Mouse (Mus musculus): ENCODE results near the gene Vmn1r112. TPM values are rescaled to one million over a fixed set of nuclear protein-coding genes. Genes with fewer than 3 reads are reported as not detected.

The Vmn1r112 gene
- not detected in 4 replicates for total RNA-seq (2023; ENCODE audit: inconsistent age)

GRCm38 (mm10) chr7:20770885-20771284, at the start of gene Vmn1r112:
TSS of gene Vmn1r112 (plus strand) at chr7:20771185.

GRCm38 (mm10) chr7:20730524-20730923, 40.5 kb upstream of the Vmn1r112 start, which contains the start of gene Gm10668:
TSS of gene Gm10668 (minus strand) at chr7:20730624.

DNA sequence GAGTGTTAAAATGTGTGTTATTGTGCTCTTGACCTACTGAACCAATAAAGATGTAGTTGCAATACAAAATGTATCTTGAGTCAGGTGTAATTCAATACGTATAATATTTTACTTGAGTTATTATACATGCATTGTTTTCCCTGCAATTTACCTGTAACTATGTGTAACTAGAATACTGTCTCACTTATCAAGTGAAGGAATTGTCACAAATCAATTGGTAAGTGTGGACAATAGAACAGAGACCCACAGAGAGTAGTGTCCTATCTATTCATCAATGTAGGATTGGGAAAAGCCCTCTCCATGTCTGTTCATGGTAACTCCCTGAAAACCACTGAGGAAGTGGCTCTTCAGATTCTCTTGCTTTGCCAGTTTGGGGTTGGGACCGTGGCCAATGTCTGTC, 16.0 kb downstream of the Vmn1r112 start, which contains the start of gene Vmn1r113:
Gene Vmn1r113 (plus strand): TSS at position 301 of the 400 bp plus-strand sequence.

GRCm38 (mm10) chr7:20812086-20812485, 41.1 kb downstream of the Vmn1r112 start, which contains the start of gene Vmn1r114:
TSS of gene Vmn1r114 (minus strand) at chr7:20812186.

Other genes with a start within 250 kb of the Vmn1r112 start
- not detected in 4 replicates for gene Vmn1r104, start 237.3 kb upstream of the Vmn1r112 start, total RNA-seq (2023; ENCODE audit: inconsistent age)
- not detected in 4 replicates for gene Gm5726, start 225.4 kb upstream of the Vmn1r112 start, total RNA-seq (2023; ENCODE audit: inconsistent age)
- not detected in 4 replicates for gene Gm4141, start 194.9 kb upstream of the Vmn1r112 start, total RNA-seq (2023; ENCODE audit: inconsistent age)
- gene Gm4513, start 172.2 kb upstream of the Vmn1r112 start, total RNA-seq (2023; ENCODE audit: inconsistent age): not detected in 4 replicates
- not detected in 4 replicates for gene Vmn1r107, start 102.3 kb upstream of the Vmn1r112 start, total RNA-seq (2023; ENCODE audit: inconsistent age)
- gene Vmn1r111, start 68.0 kb upstream of the Vmn1r112 start, total RNA-seq (2023; ENCODE audit: inconsistent age): not detected in 4 replicates
- not detected in 4 replicates for gene Gm10668, start 40.6 kb upstream of the Vmn1r112 start, total RNA-seq (2023; ENCODE audit: inconsistent age)
- gene Vmn1r113, start 16.1 kb downstream of the Vmn1r112 start, total RNA-seq (2023; ENCODE audit: inconsistent age): not detected in 4 replicates
- not detected in 4 replicates for gene Vmn1r114, start 41.0 kb downstream of the Vmn1r112 start, total RNA-seq (2023; ENCODE audit: inconsistent age)
- gene Vmn1r115, start 73.8 kb downstream of the Vmn1r112 start, total RNA-seq (2023; ENCODE audit: inconsistent age): not detected in 4 replicates
- gene Vmn1r116, start 101.1 kb downstream of the Vmn1r112 start, total RNA-seq (2023; ENCODE audit: inconsistent age): not detected in 4 replicates
- gene Vmn1r117, start 112.9 kb downstream of the Vmn1r112 start, total RNA-seq (2023; ENCODE audit: inconsistent age): not detected in 4 replicates
- not detected in 4 replicates for gene Vmn1r118, start 141.2 kb downstream of the Vmn1r112 start, total RNA-seq (2023; ENCODE audit: inconsistent age)
- not detected in 4 replicates for gene Vmn1r119, start 241.3 kb downstream of the Vmn1r112 start, total RNA-seq (2023; ENCODE audit: inconsistent age)